Mouse (Mus musculus) lung, postnatal 14 days (tissue): Measurements from ENCODE around the gene Spred2.

Experiments
- DNase-seq: peaks from one replicate; pipeline ENCODE4 v3.0.0; 2021

The Spred2 gene

DNA sequence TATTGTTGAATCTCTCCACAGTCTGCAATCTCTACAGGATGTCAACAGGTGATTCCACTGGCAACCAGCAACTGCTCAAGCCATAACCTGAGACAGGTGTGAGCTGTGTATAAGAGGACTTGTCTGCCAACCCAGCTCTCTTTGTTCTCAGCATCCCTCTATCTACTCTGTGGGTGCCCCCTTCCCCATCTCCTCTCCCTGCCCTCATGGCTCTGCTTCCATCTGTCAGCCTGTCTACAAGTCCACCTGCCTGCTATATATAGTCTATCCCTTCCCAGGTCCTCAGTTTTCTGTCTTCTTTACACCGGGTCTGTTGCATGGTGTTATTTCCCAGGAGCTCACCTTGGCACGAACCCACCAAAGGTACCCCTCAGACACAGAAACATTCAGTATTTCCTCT is 140.8 kb downstream of the Spred2 start:
- no peak for DNase-seq

GRCm38 (mm10) chr11:20066106-20066505 is 141.9 kb downstream of the Spred2 start:
- no peak for DNase-seq

DNA sequence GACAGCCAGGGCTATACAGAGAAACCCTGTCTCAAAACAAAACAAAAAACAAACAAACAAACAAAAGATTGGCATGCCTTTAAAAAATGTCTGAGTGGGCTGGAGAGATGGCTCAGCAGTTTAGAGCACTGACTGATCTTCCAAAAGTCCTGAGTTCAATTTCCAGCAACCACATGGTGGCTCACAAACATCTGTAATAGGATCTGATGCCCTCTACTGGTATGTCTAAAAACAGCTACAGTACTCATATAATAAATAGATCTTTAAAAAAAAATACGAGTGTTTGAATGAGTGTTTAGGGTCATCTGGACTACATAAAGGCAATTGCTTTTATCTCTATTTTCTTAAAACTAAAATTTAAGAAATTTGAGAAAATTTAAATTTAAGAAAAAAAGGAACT is 143.3 kb downstream of the Spred2 start:
- DNase-seq, result no peak

GRCm38 (mm10) chr11:20068346-20069004 is 144.3 kb downstream of the Spred2 start:
- DNase-seq, result no peak

DNA sequence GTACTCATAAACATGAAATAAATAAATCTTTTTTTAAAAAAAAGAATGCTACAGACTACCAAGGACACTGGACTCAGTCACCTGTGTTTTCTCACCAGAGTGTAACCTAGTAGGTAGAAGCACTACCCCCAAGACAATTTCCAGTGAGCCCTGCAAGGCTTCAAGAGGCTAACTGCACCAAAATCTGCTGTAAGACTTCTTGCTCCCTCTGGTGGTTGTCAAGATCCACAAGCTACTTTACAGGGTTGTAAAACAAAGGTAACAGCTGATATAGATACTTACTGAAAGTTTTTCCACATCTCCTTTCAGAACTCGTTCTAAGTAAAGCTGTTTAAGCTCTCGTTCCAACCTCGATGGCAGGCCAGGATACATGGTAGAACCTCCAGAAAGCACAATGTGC is 148.0 kb downstream of the Spred2 start:
- DNase-seq, result peak; percentile 18

DNA sequence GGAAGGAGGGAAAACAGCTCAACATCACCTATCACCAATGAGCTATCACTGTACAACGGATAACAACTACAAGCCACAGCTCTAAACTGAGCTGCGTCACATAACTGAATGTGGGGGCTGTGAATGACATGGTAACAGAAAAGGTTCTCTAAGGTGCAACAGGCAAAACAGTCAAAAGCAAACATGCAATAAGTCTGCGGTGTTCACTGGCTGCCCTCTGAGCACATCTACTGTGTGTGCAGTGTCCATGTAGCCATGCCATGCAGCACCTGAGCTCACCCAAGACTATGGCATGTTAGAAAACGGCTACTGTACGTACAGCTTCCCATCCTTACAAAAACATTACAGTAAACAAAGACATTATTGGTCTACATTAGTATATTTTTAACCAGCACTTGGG is 148.7 kb downstream of the Spred2 start:
- DNase-seq, result no peak
